In the genomic region with DNA sequence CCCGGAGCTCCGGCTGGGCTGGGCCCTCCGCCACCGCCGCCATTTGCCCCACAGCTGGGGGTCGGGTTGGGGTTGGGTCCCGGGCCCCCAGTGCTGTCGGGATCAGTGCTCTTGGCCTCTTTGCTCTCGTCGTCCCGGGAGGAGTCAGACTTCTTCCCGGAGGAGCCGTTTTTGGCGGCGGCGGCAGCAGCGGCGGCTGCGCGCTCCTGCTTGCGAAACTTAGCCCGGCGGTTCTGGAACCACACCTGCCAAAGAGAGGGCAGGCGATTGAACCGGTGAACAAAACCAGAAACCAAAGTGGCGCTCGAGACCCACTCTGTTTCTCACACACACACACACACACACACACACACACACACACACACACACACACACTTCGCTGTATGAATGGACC, we compare ENCODE assay signal across 8 mouse cellular contexts. TPM values are rescaled to one million over a fixed set of nuclear protein-coding genes. Genes with fewer than 3 reads are reported as not detected.
DNase-seq lines count a peak whose midpoint lies in the region; ATAC-seq and TF ChIP-seq lines count a peak whose summit lies in the region.

No protein-coding gene starts in this region.

- no peak for TF ChIP-seq CTCF in liver, embryonic 14.5 days (IDR thresholded peaks at IDR 0.05; ENCODE audit: low read depth)
- no peak for TF ChIP-seq CTCF in stomach, postnatal 0 days (IDR thresholded peaks at IDR 0.05; ENCODE audit: low read depth)

- 0% methylated on average over 28 of the region's 28 CpGs for WGBS in hindbrain, embryonic 11.5 days
- WGBS in liver, embryonic 14.5 days (ENCODE audit: insufficient replicate concordance) = under 1% methylated on average over 28 of the region's 28 CpGs
- WGBS in stomach, postnatal 0 days = 0% methylated on average over 23 of the region's 28 CpGs

- peak overlapping the region; percentile 46; the same call in 1 of the 2 replicates for H3K9ac ChIP-seq in hindbrain, embryonic 11.5 days (ENCODE audit: low read depth, low read length)
- H3K9ac ChIP-seq in liver, embryonic 14.5 days (replicated peaks) = no peak overlapping the region
- H3K9ac ChIP-seq in stomach, postnatal 0 days (ENCODE audit: low read length) = peak overlapping the region; percentile 35; the same call in 1 of the 2 replicates

- peak; percentile 10 for DNase-seq in gastrocnemius, postnatal 14 days
- DNase-seq in gastrocnemius, adult 18-20 months (ENCODE audit: low spot score) = no peak
- peak; percentile 35 for DNase-seq in embryo, embryonic 10 days (ENCODE audit: low spot score)
- no peak for DNase-seq in hindbrain, embryonic 11.5 days (ENCODE audit: low spot score)
- no peak for DNase-seq in liver, embryonic 14.5 days (ENCODE audit: low read depth in 3 of 3, low spot score in 3 of 3)
- peak; percentile 32 for DNase-seq in stomach, postnatal 0 days (ENCODE audit: low spot score)
- DNase-seq in cerebellum, adult 9-11 months = no peak
- DNase-seq in layer of hippocampus, adult 8-10 months (ENCODE audit: low spot score in 2 of 2) = no peak

- peak overlapping the region; percentile 36 for H3K4me3 ChIP-seq in hindbrain, embryonic 11.5 days (ENCODE audit: low read depth, low read length)
- H3K4me3 ChIP-seq in liver, embryonic 14.5 days (ENCODE audit: insufficient read depth in 1 of 2, low read depth in 2 of 2, low read length in 2 of 2) = no peak overlapping the region
- peak overlapping the region; percentile 39 for H3K4me3 ChIP-seq in stomach, postnatal 0 days (ENCODE audit: low read depth, low read length)

- intact Hi-C loops in gastrocnemius, postnatal 14 days (cut with DNase I; ENCODE audit: low total_unique reads) = no loop called here

- no peaks in the 10 kb centered on the region for H3K36me3 ChIP-seq in hindbrain, embryonic 11.5 days (ENCODE audit: control insufficient read depth, insufficient read depth, low read length)
- no peaks in the 10 kb centered on the region for H3K36me3 ChIP-seq in liver, embryonic 14.5 days (replicated peaks; ENCODE audit: control insufficient read depth, insufficient read depth, low read depth)
- H3K36me3 ChIP-seq in stomach, postnatal 0 days (ENCODE audit: control insufficient read depth, insufficient read depth, low read length) = no peaks in the 10 kb centered on the region

- peaks cover 78% of the 10 kb centered on the region for H3K27me3 ChIP-seq in hindbrain, embryonic 11.5 days (ENCODE audit: control insufficient read depth, insufficient read depth, low read length)
- peaks cover 87% of the 10 kb centered on the region for H3K27me3 ChIP-seq in liver, embryonic 14.5 days (ENCODE audit: control insufficient read depth, insufficient read depth, low read length)
- H3K27me3 ChIP-seq in stomach, postnatal 0 days (ENCODE audit: control insufficient read depth, insufficient read depth, low read length) = peaks cover 43% of the 10 kb centered on the region

- peaks cover 5% of the 10 kb centered on the region for H3K4me1 ChIP-seq in hindbrain, embryonic 11.5 days (replicated peaks; ENCODE audit: control insufficient read depth, insufficient read depth, low read length)
- H3K4me1 ChIP-seq in liver, embryonic 14.5 days (replicated peaks; ENCODE audit: control insufficient read depth in 2 of 2, insufficient read depth in 2 of 2, low read length in 1 of 2) = no peaks in the 10 kb centered on the region
- no peaks in the 10 kb centered on the region for H3K4me1 ChIP-seq in stomach, postnatal 0 days (replicated peaks; ENCODE audit: control insufficient read depth, insufficient read depth)

- no peak for ATAC-seq in hindbrain, embryonic 11.5 days (ENCODE audit: low FRiP score)
- ATAC-seq in liver, embryonic 14.5 days (ENCODE audit: insufficient read depth) = no peak
- 0 out of 2 replicates have a peak, but pooled peaks have one; percentile 18 for ATAC-seq in stomach, postnatal 0 days (ENCODE audit: low FRiP score, low TSS enrichment)

- H3K27ac ChIP-seq in hindbrain, embryonic 11.5 days (ENCODE audit: low read depth, low read length) = peak overlapping the region; percentile 79
- no peak overlapping the region for H3K27ac ChIP-seq in liver, embryonic 14.5 days
- H3K27ac ChIP-seq in stomach, postnatal 0 days (replicated peaks) = no peak overlapping the region

- TF ChIP-seq EP300 in liver, embryonic 14.5 days (IDR thresholded peaks at IDR 0.05; ENCODE audit: low read depth) = no peak
- no peak for TF ChIP-seq EP300 in stomach, postnatal 0 days (optimal IDR thresholded peaks at IDR 0.05)

- no peaks in the 10 kb centered on the region for H3K9me3 ChIP-seq in hindbrain, embryonic 11.5 days (ENCODE audit: control insufficient read depth, low read length)
- no peaks in the 10 kb centered on the region for H3K9me3 ChIP-seq in liver, embryonic 14.5 days (ENCODE audit: control insufficient read depth, low read length)
- H3K9me3 ChIP-seq in stomach, postnatal 0 days (ENCODE audit: control insufficient read depth, low read length) = no peaks in the 10 kb centered on the region

- peak overlapping the region; percentile 49 for H3K4me2 ChIP-seq in hindbrain, embryonic 11.5 days (replicated peaks; ENCODE audit: low read depth, low read length)
- peak overlapping the region; percentile 9; the same call in 1 of the 2 replicates for H3K4me2 ChIP-seq in liver, embryonic 14.5 days (ENCODE audit: low read depth)
- H3K4me2 ChIP-seq in stomach, postnatal 0 days (replicated peaks; ENCODE audit: low read depth) = peak overlapping the region; percentile 46

RNA-seq across cellular contexts. Expression of a gene that starts 2.7 kb away (rescaled TPM):
- total RNA-seq in gastrocnemius, postnatal 14 days (2021) = not detected
- not detected for total RNA-seq in gastrocnemius, adult 18-20 months (2021)
- polyA plus RNA-seq in hindbrain, embryonic 11.5 days (2014; fragmentation: Nextera tagmentation; extraction: Ambion mirVana) = 41.8 and 42.3 TPM in 2 replicates
- polyA plus RNA-seq in liver, embryonic 14.5 days (2012; rRNA removed) = 0.04 and 0.08 TPM in 2 replicates
- polyA plus RNA-seq in liver, embryonic 14.5 days (2014; fragmentation: Nextera tagmentation; extraction: Ambion mirVana) = not detected in 2 replicates
- 5.7 and 6.2 TPM in 2 replicates for polyA plus RNA-seq in stomach, postnatal 0 days (2015; fragmentation: Nextera tagmentation; extraction: Ambion mirVana)
- not detected for total RNA-seq in layer of hippocampus, adult 8-10 months (2022)

Comparison
In these comparisons a context has a peak if more than half of its experiments do, and no peak if none do; other contexts are left out.
1. DNase-seq: peak in gastrocnemius, postnatal 14 days (single experiment), embryo, embryonic 10 days (single experiment) and stomach, postnatal 0 days (single experiment); none in gastrocnemius, adult 18-20 months (single experiment), hindbrain, embryonic 11.5 days (single experiment), liver, embryonic 14.5 days (0 of 3), cerebellum, adult 9-11 months (single experiment) and layer of hippocampus, adult 8-10 months (0 of 2).
2. H3K4me3 ChIP-seq: peak in hindbrain, embryonic 11.5 days (single experiment) and stomach, postnatal 0 days (single experiment); none in liver, embryonic 14.5 days (0 of 2).
3. Peak in every context shown above with its lines, with median percentiles within 50 percentile points of each other: H3K4me2 ChIP-seq.